Mouse (Mus musculus): ENCODE data around the gene Clec4g.

GRCm38 (mm10) chr8:3705711-3706110, 14.7 kb downstream of the Clec4g start:
- TF ChIP-seq GATA1 (IDR thresholded peaks at IDR 0.05; ENCODE audit: borderline replicate concordance, low read length) (no peak), FLI1 (IDR thresholded peaks at IDR 0.05; ENCODE audit: low read length) (no peak)

Data from megakaryocyte, embryonic 14.5 days (primary cell).